Mouse (Mus musculus): ENCODE data around the gene Kit.

Kit gene

DNA sequence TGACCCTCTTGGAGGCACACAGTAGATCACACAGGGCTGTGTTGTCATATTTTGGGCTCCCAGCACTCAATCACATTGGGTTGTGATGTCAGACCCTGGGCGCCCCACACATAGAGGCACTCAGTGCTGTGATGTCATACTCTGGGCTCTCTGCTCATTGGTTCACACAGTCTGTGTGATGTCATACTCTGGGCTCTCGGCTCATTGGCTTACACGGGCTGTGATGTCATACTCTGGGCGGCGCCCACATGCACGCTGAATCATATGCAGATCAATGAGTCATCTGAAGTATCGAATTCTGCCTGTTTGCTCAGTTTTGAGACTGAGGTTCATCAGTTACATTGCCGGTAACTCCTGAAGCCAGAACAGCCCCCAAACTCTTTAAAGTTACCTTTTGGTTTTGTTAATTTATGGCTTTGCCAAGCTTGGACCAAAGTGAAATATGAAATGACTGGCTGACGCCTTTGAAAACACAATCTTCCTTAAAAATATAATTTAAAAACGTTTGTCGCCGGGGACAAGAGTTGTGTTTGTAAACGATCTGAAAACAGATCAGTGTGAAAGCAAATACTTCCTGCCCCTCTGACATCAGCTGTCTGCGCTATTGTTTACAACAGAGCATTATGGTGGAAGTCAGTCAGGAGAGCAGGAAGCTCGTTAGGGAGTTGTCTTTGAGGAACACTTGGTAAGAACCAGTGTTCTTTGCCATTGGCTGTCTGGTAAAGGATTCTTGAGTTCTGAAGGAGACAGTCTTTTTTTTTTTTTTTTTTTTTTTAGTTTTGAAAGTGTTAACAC, 15.0 kb downstream of the Kit start:
- DNase-seq (ENCODE audit: low read depth, low spot score), result no peak

DNA sequence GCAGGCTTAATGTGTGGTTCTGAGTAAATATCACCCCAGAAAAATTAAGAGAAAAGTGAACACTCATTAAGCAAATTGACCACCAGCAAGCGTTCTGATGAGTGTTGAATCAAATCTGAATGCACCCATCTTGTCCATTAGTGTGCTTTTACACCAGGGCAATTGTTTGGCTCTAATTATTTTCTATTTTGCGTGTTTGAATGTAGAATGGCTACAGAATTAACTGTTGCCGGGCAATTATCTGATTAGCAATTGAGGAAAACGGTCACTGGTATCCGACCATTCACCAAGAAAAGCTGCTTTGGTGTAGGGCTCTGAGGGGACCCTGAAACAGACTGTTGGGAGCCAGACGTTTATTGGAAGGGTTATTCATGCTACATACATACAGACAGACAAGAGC, 16.2 kb downstream of the Kit start:
- no peak for DNase-seq (ENCODE audit: low read depth, low spot score)

DNA sequence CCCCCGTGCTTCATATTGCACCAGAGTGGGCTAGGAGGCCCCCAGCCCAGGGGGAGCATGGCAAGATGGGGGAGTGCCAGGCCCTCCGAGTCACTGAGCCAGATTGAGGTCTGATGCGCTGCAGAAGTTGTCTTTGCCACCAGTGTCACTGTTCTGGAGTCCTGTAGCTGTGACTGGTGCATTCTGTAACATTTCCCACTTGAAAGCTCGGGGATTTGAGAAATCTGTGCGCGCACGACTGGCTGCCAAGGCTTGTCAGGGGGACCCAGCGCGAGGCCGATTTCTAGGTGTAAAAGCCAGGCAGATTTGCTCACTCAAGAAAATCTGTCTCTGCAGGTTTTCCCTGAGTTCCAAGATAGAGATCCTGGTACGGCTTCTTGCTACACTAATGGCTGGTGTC, 16.9 kb downstream of the Kit start:
- DNase-seq (ENCODE audit: low read depth, low spot score), result no peak

- DNase-seq (ENCODE audit: low read depth, low spot score), result no peak
Measured at GRCm38 (mm10) chr5:75595319-75595718, 20.6 kb downstream of the Kit start.

GRCm38 (mm10) chr5:75596211-75596610, 21.5 kb downstream of the Kit start:
- no peak for DNase-seq (ENCODE audit: low read depth, low spot score)

DNA sequence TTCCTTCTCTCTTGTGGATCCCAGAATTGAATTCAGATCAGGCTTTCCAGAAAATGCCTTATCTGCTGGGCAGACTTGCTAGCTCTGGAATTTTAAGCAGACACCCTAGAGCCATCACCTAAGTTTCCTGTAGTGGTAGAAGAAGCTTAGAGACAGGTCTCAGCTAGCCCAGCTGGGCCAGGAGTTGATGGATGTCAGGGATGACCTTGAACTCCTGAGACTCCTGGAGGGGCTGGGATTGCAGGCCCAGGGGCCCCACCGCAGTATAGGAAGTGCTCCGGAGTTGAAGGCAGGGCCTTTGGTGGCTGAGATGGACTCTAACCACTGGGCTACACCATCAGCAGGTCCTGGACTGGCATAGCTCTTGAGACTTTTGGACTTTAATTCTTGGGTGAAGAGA, 22.6 kb downstream of the Kit start:
- DNase-seq (ENCODE audit: low read depth, low spot score), result no peak

- no peak for DNase-seq (ENCODE audit: low read depth, low spot score)
Measured at GRCm38 (mm10) chr5:75598491-75598890, 23.8 kb downstream of the Kit start.

- DNase-seq (ENCODE audit: low read depth, low spot score), result no peak
Measured at GRCm38 (mm10) chr5:75599991-75600390, 25.3 kb downstream of the Kit start.

DNA sequence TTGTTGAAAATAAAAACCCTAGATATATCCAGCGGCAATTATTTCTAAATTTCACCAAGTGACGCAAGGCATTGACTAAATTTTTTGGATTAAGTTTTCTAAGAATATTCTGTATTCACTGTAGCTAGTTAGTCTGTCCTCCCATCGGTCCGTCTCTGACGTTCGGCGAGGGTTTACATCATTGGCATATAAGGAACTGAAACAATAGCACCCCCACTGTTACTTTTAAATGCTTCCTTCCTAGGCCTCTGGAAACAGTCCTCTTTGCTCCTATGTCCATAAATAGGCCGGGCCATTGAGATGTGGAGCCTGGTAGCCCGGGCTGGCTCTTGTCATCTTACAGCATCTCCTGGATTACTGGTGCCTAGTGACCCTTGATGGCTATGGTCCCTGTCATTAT, 29.5 kb downstream of the Kit start:
- no peak for DNase-seq (ENCODE audit: low read depth, low spot score)

GRCm38 (mm10) chr5:75606898-75607297, 32.2 kb downstream of the Kit start:
- no peak for DNase-seq (ENCODE audit: low read depth, low spot score)

DNA sequence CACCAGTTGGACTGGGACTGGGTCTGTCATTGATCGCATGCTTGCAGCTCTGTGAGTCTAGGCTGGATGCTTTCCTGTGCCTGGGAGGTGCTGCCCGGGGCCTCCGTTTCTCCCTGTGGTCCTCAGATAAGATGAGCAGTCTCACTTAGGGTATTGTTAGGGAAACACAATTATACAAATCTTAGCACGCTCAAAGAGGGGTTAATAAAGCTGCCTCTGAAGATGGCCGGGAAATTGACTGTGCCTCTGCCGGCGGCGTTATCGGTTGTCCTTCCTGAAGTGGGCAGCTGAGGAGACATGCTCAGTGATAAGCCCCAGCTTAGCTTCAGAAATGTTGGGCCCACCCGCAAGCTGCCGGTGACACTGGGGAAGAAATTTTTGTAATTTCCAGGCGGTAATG, 33.3 kb downstream of the Kit start:
- no peak for DNase-seq (ENCODE audit: low read depth, low spot score)

DNA sequence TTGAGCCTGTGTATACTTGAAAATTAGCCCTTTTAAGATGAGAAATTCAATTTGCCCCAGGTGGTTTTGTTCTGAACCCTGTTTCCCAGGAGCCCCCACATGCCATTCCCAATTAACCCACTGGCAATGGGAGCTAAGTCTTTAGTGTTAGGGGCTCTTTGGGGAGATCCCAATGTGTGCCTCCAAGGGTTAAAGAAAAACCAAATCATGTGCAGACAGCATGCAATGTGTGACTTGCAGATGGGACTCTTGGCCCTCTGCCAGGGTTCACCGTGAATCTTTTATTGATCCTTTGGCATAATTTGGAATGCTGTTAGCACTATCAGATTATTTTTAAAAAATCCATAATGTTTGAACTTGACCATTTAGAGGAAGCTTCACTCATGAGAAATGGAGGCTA, 37.7 kb downstream of the Kit start:
- no peak for DNase-seq (ENCODE audit: low read depth, low spot score)

GRCm38 (mm10) chr5:75612926-75613325, 38.2 kb downstream of the Kit start:
- no peak for DNase-seq (ENCODE audit: low read depth, low spot score)

- no peak for DNase-seq (ENCODE audit: low read depth, low spot score)
Measured at GRCm38 (mm10) chr5:75615000-75615571, 40.4 kb downstream of the Kit start.

DNA sequence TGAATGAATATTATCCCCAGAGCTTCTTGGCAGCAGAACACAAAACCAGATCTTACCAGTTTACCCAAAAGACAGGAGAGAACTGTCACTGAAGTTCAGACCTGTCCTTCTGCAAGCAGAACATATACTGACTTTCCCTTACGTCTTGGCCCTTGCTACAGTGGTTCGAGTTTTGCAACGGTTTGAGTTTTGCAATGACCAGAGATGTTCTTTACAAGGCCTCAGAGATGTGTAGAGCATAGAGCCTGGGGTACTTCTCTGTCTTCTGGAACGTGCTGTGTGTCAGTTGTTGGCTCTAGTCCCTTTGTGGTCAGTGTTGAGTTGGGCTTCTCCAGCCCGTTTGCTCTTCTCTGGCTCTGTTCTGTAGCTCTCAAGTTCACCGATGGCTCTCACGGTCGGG, 40.9 kb downstream of the Kit start:
- DNase-seq (ENCODE audit: low read depth, low spot score), result no peak

GRCm38 (mm10) chr5:75622401-75622800, 47.7 kb downstream of the Kit start:
- DNase-seq (ENCODE audit: low read depth, low spot score), result no peak

- no peak for DNase-seq (ENCODE audit: low read depth, low spot score)
Measured at GRCm38 (mm10) chr5:75623007-75623406, 48.3 kb downstream of the Kit start.

- DNase-seq (ENCODE audit: low read depth, low spot score), result no peak
Measured at GRCm38 (mm10) chr5:75623520-75623919, 48.8 kb downstream of the Kit start.

DNA sequence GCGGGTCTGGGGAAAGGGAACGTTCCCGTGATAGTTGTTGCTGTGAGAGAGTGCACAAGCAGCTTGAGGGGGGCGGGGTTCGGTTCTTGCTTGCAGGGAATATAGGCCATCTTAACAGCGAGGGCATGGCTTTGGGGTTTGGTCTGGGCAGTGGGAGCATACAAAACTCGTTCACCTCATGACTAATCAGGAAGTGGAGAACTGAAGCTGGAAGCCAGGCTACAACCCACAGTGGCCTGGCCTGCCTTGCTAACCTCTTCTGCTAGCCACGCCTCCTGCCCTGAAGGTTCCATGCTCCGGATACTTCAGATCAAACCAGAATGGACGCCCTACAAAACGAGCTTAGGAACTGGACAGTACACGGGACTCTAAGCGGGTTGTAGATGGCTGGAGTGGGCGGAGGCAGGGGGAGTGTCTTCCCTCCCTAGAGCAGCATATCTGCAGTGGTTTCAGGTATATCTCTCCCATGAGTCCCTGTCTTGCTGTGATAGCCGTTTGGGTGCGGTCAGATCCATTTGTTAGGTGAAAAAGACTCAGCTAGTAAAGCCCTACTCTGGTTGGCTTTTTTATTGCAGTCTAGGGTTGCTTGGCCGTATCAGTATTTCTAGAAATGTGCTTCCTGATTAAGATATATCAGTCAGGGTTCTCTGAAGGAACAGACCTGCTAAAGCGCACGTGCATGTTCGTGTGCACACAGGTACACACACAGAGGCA, 49.4 kb downstream of the Kit start:
- no peak for DNase-seq (ENCODE audit: low read depth, low spot score)

GRCm38 (mm10) chr5:75625059-75625458, 50.3 kb downstream of the Kit start:
- DNase-seq (ENCODE audit: low read depth, low spot score), result no peak

DNA sequence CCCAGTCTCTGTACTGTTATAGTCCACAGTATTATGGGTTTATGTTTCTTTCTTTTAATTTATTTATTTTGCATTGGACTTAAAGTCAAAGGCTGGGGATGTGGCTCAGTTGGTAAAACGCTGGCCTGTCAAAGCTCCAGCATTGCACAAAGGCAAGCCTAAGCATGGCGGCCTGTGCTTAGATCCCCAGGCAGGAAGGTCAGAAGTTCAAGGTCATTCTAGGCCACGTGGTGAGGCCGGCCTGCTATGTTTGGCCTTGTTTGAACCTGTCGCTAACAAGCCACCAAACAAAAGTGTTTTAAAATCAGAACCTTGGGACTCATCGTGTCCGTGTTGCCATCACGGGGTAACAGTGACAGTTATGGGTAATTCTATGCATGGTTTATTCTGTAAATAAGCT, 51.6 kb downstream of the Kit start:
- DNase-seq (ENCODE audit: low read depth, low spot score), result no peak

DNA sequence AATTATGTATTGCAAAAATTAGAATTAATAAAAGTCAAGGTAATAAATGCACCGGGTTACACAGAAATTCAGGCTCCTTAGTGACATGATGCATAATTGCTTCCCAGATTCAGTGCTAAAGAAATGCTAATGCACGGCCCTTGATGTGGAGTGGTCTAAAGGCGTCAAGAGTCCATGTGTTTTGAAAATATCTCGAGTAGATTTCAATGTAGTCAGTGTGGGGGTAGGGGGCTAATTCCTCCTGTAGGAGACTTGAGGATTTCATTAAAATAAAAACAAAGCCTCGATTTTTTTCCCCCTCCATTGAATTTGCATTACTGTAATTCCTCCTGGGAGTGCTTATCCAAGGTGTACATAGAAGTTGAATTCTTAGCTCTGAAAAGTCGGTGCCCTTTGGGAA, 52.0 kb downstream of the Kit start:
- DNase-seq (ENCODE audit: low read depth, low spot score), result no peak

- no peak for DNase-seq (ENCODE audit: low read depth, low spot score)
Measured at GRCm38 (mm10) chr5:75632257-75632656, 57.5 kb downstream of the Kit start.

Data from forelimb bud, embryonic 11.5 days (tissue).